Mouse (Mus musculus) thymus, postnatal 0 days (tissue): ENCODE data around the gene Pfdn5. TPM values are rescaled to one million over a fixed set of nuclear protein-coding genes. Genes with fewer than 3 reads are reported as not detected.

Experiments used
- DNase-seq: peaks from one replicate; pipeline ENCODE4 v3.0.0-alpha.2; 2015; ENCODE audit warnings: low spot score
- polyA plus RNA-seq: library from polyadenylated mRNA; unstranded; fragments of >200 nt; fragmentation: Nextera tagmentation; extraction: Ambion mirVana; gene quantifications from 2 replicates; pipeline ENCODE4 v1.2.1, GENCODE M21; 2015

Pfdn5 gene
- polyA plus RNA-seq, 1 experiment from 2014 or later, result 446 TPM

DNA sequence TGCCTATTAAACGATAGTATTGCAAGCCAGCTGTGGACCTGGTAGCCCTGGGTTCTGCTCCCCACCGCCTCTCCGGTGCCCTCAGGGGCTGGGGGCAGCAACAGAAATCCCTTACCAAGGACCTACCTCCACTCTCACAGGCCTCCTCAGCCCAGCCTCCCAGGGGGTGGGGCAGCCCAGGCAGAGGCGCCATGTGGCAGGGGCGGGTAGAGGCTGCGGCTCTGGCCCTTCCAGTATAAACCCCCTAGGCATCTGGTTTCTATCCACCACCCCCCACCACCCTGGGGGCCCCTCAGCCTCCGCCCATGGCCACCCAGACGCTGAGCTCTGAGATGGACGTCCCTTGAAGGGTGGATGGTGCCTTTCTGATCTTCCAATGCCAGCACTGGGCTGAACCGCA, 44.8 kb downstream of the Pfdn5 start:
- DNase-seq, result no peak

DNA sequence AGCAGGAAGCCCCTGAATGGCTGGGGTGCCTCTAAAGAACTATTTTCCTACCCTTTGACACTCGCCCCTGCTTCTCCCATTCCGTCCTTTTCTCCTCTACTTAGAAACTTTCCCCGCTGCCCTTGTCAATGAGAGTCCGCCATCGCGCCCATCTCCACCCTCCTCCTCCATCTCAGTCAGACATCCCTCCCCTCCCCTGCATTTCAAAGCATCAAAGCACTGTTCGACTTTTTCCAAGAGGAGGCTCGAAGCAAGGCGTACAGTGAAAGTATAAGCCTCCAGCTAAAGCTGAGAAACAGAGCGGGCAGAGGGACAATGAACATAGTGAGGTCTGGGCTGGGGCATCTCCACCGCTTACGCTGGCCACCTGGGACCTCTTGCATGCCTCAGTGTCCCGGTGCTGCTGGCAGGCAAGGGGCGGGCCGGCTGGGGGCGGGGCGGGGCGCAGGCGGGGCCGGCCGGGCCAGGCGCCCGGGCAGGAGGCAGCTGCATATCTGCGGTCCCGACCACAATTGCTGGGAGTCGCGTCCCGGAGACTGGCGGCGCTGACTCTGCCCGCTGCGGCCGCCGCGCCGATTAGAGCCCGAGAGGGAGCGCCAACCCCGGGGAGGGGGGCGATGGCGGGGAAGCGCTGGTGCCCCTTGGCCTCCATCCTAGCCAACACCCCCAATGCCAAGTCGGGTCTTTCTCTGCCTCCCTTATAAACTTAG, 50.7 kb downstream of the Pfdn5 start:
- DNase-seq, result no peak

DNA sequence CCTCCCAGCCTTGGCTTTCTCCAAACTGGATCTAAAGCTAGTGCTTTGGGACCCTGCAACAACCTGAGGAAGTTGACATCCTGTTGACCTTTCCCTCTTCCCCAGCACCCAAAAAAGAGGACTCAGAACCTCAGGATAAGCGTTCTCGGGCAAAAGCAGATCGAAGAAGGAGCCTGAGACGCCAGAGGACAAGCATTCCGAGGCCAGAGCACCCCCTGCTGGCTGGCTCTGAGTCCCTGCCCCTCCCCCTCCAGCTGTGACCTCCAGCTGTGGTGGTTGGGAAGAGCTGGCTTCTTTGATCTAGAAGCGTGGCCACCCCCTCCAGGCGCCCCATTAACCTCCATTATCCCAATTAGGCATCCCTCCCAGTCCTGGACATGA, 51.2 kb downstream of the Pfdn5 start:
- DNase-seq, result peak; percentile 83

DNA sequence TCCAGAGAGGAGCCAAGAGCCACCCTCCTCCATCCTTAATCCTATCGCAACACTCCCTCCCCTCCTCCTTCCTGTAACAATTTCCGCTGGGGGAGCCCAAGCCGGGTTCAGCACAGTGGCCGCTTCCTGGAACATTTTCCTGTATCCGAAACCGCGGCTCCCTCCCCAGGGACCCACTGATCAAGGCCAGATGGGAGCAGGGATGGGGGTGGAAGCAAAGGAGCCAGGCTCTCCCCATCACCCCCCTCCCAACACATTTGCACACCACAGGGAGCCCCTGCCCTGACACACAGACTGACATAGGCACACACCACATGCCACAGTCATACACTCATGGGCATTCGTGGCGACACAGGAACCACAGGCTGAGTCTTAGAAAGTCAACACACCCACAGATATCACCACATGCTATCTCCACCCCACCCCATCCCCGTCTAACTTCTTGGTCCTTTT, 51.9 kb downstream of the Pfdn5 start:
- DNase-seq, result no peak

Other genes starting within 250 kb of the Pfdn5 start
- 4.4 and 5.2 TPM in 2 replicates for gene Tns2, start 225.7 kb upstream of the Pfdn5 start, polyA plus RNA-seq
- gene Spryd3, start 189.9 kb upstream of the Pfdn5 start, polyA plus RNA-seq, result 19.1 and 19.9 TPM in 2 replicates
- gene Igfbp6, start 181.8 kb upstream of the Pfdn5 start, polyA plus RNA-seq, result 6.8 and 7.5 TPM in 2 replicates
- gene Soat2, start 175.6 kb upstream of the Pfdn5 start, polyA plus RNA-seq, result 1.0 and 1.1 TPM in 2 replicates
- 48.8 and 64.9 TPM in 2 replicates for gene Zfp740, start 122.9 kb upstream of the Pfdn5 start, polyA plus RNA-seq
- 32.2 and 33.7 TPM in 2 replicates for gene Csad, start 121.4 kb upstream of the Pfdn5 start, polyA plus RNA-seq
- gene Itgb7, start 94.2 kb upstream of the Pfdn5 start, polyA plus RNA-seq, result 65.6 and 68.7 TPM in 2 replicates
- gene Rarg, start 68.6 kb upstream of the Pfdn5 start, polyA plus RNA-seq, result 6.0 and 7.4 TPM in 2 replicates
- 0.17 and 0.26 TPM in 2 replicates for gene Gm9918, start 55.6 kb upstream of the Pfdn5 start, polyA plus RNA-seq
- 53.5 and 55.1 TPM in 2 replicates for gene Mfsd5, start 46.7 kb upstream of the Pfdn5 start, polyA plus RNA-seq
- 17.7 and 18.0 TPM in 2 replicates for gene Espl1, start 29.9 kb upstream of the Pfdn5 start, polyA plus RNA-seq
- gene Myg1, start 5.6 kb downstream of the Pfdn5 start, polyA plus RNA-seq, result 94.7 and 107 TPM in 2 replicates
- gene Aaas, start 24.7 kb downstream of the Pfdn5 start, polyA plus RNA-seq, result 56.8 and 61.7 TPM in 2 replicates
- gene Sp7, start 41.1 kb downstream of the Pfdn5 start, polyA plus RNA-seq, result 0.10 and 0.13 TPM in 2 replicates
- gene Sp1, start 80.0 kb downstream of the Pfdn5 start, polyA plus RNA-seq, result 9.7 and 10.9 TPM in 2 replicates
- gene Amhr2, start 119.3 kb downstream of the Pfdn5 start, polyA plus RNA-seq, result 1.8 and 2.1 TPM in 2 replicates
- gene Prr13, start 132.9 kb downstream of the Pfdn5 start, polyA plus RNA-seq, result 88.9 and 90.3 TPM in 2 replicates
- gene Pcbp2, start 144.4 kb downstream of the Pfdn5 start, polyA plus RNA-seq, result 263 and 265 TPM in 2 replicates
- 2.0 TPM in 1 of 2 replicates, not detected in the other for gene Gm10337, start 177.6 kb downstream of the Pfdn5 start, polyA plus RNA-seq
- gene Map3k12, start 190.9 kb downstream of the Pfdn5 start, polyA plus RNA-seq, result 4.1 and 4.2 TPM in 2 replicates
- gene Tarbp2, start 192.1 kb downstream of the Pfdn5 start, polyA plus RNA-seq, result 65.5 and 66.3 TPM in 2 replicates
- 2.1 and 3.9 TPM in 2 replicates for gene Npff, start 198.8 kb downstream of the Pfdn5 start, polyA plus RNA-seq